Mouse (Mus musculus): ENCODE results near the gene Csnk1g2. TPM values are rescaled to one million over a fixed set of nuclear protein-coding genes. Genes with fewer than 3 reads are reported as not detected.

Gene Csnk1g2
- total RNA-seq (2021), result 100 to 1,000 TPM; 137 to 141 TPM

DNA sequence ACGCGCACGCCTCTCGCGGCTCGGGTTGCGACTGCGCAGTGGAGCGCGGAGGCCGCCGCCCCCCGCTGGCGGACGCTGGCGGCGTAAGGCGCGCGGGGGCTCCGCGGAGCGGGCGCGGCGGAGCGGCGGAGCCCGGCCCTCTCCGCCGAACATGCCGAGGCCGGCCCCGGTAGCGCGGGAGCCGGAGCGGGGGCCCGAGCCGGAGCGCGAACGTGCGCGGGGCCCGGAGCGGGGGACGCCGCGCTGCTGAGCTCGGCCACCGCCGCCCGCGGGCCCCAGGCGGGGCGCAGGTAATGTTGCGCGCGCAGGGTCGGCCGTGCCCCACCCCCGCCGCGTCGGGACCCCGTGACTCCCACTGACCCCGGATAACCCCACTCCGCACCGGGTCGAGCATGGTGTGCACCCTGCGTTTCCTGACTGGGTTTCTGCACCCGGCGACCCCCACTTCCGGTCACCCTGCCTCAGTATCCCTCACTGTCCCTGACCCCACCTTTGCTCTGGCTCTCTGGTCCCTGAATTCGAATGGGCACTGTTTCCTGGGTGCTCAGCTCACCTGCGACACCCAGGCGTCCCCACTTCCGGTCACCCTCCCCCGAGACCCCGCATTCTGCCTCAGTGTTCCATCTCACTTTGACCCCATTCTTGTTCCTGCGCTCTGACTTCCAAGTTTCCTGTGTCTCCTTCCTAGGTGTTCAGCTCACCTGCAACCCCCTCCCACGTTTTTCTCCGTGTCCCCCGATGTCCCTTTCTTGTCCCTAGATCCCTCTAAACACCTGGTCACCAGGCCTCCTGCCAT is at the start of gene Csnk1g2:
TSS of gene Csnk1g2 (plus strand) at position 178 of the 796 bp plus-strand sequence.
- intact Hi-C loops (cut with DNase I), result loop anchor here (2.0 kb wide), 1 partner anchor 44 kb away; no protein-coding TSS in a partner anchor
- DNase-seq, result peak; percentile 41 to 78

DNA sequence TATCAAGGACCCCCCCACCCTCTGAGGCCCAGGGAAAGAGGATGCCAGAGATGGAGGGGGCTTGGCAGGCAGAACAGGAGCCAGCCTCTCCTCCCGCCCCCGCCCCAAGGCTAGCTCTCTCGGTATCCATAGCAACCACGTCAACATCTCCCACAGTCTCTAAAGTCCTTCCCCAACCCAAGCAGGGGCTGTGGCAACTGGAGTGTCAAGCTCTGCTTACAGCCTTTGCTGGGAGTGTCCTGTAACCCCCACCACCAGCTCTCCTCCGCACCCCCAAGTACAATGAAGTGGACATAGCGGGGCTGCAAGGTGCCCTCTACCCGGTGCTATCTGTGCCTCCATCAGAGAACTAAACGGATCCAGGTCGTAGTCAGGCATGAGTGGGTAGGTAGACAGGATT is 48.7 kb upstream of the Csnk1g2 start:
- intact Hi-C loops (cut with DNase I), result no loop called here
- no peak for DNase-seq

DNA sequence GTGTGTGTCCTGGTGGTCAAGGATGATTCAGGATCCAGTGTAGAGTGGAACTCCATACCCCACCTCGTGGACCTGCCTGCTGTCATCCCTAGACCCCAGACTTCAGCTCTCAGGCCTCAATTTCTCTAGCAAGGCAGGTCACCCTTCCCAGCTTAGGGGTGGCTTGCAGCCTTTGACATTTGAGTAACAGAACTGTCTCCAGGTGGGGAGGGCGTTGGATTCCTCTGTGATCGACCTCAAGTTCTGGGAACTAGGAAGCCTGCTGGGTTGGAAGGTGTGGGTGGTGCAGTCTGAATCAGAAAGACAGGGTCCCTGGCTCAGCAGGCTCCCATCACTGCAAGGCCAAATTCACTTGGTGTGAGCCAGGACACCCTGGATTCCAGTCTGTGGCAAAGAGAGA is 47.7 kb upstream of the Csnk1g2 start:
- DNase-seq, result no peak
- intact Hi-C loops (cut with DNase I), result no loop called here

DNA sequence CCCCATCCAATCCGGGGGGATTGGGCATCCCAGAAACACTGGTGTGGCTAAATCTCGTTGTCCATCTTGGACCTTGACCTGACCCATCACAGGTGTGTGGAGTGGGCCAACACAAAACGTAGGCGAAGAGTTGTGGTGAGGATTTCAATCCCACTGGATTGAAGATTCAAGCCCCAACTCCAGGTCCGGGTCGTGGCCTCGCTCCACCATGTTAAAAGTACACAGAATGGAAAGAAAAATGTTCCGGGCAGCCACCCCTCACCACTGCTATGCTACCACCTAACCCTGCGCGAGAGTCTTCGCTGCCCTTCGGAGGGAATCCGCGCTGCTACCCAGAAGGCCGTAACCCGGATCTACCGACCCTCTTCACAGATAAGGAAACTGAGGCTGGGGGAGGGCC is 46.7 kb upstream of the Csnk1g2 start:
- intact Hi-C loops (cut with DNase I), result no loop called here
- no peak for DNase-seq

DNA sequence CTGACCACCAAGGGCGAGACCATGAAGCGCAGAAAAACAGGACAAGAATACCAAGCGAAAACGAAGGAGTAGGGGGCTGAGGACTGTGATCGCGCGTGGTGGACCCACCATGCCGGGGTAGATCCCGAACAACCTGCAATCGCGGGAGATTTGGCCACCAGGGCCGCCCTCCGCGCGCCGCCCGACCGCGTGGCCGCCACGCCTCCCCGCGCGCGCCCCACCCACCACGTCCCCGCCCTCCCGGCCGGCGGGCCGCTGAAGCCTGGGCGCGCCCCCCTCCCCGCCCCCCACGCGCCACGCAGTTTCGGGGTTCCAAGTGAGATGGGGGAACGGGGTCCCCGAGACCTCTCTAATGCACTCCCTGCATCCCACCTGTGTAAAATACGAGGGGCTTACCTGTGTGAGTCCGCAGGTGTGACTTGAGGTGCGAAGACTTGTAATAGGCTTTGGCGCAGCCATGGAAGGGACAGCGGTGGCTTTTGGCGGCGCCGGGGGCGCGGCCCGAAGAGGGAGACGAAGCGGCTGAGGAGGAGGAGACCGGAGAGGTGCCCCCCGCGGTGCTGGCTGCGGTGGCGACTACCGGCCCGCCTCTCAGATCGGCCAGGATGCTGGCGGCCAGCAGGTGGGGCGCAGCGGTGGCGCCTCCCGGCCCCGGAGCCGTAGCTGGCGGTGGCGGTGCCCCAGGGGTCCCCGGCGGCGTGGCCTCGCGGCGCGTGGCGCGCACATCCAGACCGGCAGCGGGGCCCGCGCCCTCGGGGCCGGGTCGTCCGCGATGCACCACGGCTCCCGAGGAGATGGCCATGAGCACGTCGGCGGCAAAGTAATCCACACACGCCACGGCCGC is 46.1 kb upstream of the Csnk1g2 start:
- intact Hi-C loops (cut with DNase I), result no loop called here
- peak; percentile 46 to 64 for DNase-seq

DNA sequence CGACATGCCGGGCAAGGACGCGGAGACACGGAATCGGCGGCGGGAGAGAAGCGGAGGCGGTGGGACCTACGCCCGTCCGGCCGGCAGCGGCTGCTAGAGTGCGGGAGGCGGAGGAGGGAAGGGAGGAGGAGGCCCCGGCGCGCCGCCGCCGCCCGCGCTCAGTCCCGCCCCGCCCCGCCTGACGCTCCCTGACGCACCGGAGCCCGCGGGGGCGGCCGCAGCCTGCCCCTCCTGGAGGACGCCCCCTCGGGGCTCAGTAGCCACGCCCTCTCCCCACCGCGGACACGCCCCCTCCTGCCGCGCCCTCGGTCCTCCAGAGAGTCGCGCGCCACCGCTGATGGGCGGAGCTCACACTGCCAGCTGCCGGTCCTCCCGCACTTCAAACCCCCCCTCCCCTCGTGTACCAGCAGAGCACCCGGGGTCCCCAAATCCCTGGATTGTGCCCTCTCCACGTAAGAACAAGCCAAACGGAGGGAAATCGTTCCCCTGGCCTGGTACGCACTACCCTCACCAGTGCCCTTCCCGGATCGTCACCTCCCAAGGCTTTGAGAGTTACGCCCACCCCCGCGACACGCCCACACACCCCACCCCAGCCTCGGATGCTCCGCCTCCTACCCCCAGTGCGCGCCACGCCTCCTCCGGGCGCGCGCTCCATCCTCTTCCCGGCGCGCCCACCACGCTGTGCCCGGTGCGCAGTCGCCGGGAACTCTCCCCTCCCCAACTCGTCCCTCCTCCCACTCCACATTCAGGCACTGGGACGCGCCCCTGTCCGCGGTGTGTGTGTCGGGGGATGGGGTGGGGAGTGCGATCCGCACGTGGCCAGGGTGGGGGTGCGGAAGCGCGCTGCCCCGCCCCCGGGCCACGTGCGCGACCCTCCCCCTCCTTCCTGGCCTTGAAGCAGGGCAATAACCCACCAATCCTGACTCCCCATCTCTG is 45.2 kb upstream of the Csnk1g2 start, which contains the start of gene Klf16:
TSS of gene Klf16 (minus strand) at position 127 of the 936 bp plus-strand sequence.
- intact Hi-C loops (cut with DNase I), result loop anchor here (2.0 kb wide), 3 partner anchors 33 to 77 kb away; partner anchors contain the start of gene Csnk1g2
- DNase-seq, result peak; percentile 98

DNA sequence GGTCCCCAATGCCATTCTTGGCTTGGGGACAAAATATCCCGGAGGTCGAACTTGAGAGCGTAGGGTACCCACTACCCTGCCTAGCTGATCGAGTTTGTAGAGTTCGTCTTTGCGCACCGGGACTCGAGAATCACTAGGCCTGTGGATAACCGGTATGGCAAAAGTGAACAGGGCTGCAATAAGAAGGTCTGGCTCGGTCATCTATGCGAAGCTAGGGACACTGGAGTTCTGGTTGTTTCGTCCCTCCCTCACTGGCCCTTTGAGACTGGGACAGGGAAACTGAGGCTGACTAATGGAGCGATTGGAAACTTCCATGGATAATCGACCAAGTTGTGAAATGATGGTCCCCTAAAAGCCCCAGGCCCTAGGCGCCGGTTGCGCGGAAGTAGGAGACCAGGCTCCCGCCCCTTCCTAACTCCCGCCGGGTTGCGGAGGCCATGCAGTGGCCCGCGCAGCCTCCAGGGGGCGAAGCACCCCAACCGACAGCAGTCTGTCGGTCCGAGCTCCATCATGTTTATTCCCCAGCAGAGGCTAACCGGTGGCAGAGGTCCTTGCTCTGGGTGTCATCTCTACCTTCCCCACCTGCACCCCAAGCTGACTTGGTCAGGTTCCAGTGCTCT is 44.4 kb upstream of the Csnk1g2 start:
- intact Hi-C loops (cut with DNase I), result loop anchor here (2.0 kb wide), 3 partner anchors 33 to 77 kb away; partner anchors contain the start of gene Csnk1g2
- peak; percentile 89 to 92 for DNase-seq

DNA sequence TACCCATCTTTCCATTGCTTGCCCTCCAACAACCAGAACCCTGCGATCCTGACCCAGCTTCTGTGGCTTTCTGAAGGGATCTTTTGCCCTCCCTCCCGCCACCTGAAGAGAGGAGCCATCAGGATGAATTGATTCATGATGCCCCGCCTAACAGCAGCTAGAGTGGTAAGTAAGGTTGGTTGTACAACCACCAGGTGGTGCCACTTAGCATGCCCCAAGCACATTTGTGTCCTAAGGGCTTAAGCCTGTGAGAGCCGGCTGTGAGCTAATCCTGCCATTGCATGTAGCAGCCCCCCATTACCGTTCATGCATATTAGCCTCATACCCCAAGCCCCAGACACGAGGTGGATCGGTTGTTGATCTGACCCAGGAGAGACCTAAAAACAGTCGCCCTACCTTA is 43.7 kb upstream of the Csnk1g2 start:
- intact Hi-C loops (cut with DNase I), result loop anchor here (2.0 kb wide), 3 partner anchors 32 to 76 kb away; partner anchors contain the start of gene Csnk1g2
- peak; percentile 73 for DNase-seq

DNA sequence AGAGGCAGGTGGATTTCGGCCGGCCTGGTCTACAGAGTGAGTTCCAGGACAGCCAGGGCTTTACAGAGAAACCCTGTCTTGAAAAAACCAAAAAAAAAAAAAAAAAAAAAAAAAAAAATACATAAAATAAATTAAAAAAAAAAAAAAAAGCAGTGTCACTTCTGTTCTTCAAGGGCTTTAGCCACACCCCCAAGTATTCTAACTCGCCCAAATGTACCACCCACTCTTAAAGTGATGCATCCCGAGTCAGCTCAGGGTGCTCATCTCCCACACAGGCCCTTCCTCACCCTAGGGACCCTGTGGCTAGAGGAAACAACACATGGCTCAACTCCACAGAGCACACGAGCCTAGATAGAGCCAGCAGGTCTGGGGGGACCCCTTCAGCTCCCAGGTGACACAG is 39.6 kb upstream of the Csnk1g2 start:
- intact Hi-C loops (cut with DNase I), result no loop called here
- DNase-seq, result no peak

DNA sequence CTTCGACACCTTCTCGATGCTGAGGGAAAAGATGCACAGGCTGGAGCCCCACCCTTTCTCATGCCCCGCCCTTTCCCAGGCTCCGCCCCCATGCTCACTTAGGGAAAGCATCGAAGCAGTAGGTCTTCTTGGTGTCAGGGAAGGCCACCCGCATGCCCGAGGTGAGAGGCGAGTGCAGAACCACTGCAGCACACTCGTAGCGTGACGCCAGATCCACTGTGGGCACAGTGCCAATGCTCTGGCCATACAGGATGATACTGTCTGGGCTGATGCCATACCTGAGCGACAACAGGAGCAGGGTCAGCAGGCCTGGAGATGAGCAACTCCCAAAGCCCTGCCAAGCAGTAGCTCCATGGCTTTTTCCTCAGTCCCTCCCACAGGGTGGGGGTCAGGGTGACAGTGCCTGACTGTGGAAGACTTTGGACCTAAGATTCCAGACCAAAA is 38.6 kb upstream of the Csnk1g2 start:
- peak in 1 of 2 experiments; percentile 41 for DNase-seq
- intact Hi-C loops (cut with DNase I), result no loop called here

DNA sequence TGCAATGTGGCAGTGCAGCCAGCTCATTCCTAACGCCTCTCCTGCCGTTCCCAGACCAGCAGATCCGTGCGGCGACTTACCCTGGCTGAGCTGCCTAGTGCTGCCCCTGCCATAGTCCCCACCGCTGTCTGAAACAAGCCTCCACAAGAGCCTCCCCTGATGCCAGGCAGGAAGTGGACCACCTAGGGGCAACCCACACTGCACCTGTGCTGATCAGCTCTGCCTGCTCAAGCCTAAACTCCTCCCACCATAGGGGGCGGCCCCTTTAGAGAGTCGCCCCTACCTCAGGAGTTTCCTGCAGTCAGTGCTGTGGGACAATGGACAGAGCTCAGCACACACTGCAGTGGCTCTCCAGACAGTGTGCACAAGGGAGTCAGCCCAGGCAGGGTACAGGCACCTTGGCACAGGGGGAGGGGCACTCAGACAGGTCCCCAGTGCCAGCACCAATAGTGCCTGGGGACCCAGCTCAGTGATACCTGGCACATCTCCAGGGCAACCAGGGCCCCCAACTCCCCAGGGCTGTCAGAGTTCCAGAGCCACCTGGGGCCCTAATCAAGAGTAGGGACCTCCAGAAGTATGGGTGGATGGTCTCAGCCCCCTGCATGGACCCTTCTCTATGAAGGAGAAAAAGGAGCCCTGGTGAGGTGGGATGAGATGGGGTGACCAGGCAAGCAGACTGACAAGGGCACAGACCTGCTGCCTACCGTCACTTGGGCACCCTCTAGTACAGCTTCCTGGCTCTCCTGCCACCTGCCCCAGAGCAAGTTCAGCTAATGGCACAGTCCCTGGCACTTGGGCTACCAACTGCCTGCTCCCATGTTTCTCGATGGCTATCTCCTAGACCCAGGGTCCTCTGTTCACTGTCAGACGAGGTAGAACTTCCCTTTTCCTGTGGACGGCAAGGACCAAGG is 37.7 kb upstream of the Csnk1g2 start:
- intact Hi-C loops (cut with DNase I), result no loop called here
- no peak for DNase-seq

DNA sequence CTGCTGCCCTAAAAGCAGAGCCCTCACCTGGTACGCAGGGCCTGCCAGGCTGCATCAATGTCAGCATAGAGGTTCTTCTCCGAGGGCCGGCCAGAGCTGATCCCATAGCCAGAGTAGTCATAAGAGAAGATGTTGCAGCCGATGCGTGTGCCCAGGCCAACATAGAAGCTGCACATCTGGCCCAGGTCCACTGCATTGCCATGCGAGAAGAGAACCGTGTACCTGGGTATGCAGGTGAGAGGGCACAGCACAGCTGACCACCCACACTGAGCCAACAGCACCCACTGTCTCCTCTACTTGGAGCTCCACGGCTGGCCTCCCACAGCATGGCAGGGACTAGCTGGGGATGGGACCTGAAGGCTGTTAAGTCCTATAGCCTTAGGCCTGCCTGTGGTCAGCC is 37.1 kb upstream of the Csnk1g2 start:
- intact Hi-C loops (cut with DNase I), result no loop called here
- no peak for DNase-seq

DNA sequence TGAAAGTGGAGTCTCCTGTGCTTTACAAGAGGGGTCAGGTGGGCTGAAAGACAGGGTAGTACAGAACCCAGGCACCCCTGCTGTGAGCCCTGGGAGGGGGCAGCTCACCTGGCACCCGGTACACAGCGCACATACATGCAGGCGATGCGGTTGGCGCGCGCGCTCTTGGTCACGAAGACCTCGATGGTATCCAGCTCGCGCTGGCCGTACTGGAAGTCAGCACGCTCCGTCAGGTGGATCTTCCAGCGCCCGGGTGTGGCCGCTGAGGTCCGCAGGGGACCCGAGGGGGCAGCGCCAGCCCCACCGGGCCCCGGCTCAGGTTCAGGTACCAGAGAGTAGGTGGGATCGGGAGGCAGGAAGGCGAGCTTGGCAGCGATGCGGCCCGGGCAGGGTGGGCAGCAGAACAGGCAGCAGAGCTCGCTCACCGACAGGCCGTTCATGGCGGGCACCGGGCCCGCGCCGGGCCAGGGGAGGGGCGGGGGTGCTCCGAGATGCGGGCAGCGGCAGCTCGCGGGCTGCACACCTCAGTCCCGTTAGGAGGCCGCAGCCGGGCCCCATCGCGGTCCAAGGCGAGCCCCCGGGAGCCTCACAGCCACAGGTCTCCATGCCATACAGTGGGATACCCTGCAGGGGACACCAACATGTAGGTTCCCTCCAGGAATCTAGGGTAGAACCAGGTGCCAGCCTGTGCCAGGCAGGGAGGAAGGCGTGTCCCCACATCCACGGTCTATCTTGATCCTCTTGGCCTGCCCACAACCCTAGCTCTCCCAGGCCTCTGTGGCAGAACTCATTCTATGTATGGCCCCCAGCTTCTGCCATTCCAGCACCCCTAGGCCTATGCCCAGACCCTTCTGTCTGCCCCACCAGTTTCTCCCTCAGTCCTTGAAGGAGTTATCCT is 36.0 kb upstream of the Csnk1g2 start:
- intact Hi-C loops (cut with DNase I), result no loop called here
- no peak for DNase-seq

DNA sequence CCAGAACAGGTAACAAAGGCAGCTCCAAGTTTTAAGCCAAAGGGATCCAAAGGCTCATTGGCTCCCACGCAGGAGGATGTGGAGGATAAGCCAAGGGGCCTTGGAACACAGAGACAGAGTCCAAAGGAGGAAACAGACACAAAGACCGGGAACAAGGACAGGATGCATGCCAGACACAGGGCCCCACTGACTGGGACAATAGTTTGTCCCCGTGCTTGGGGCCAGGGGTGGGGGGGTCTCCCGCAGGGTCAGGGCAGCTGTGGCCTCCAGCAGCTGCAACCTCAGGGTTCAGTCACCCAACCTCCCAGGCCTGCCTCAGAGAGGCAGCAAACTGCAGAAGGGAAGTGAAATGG is 35.4 kb upstream of the Csnk1g2 start:
- DNase-seq, result peak; percentile 68 to 73
- intact Hi-C loops (cut with DNase I), result no loop called here

DNA sequence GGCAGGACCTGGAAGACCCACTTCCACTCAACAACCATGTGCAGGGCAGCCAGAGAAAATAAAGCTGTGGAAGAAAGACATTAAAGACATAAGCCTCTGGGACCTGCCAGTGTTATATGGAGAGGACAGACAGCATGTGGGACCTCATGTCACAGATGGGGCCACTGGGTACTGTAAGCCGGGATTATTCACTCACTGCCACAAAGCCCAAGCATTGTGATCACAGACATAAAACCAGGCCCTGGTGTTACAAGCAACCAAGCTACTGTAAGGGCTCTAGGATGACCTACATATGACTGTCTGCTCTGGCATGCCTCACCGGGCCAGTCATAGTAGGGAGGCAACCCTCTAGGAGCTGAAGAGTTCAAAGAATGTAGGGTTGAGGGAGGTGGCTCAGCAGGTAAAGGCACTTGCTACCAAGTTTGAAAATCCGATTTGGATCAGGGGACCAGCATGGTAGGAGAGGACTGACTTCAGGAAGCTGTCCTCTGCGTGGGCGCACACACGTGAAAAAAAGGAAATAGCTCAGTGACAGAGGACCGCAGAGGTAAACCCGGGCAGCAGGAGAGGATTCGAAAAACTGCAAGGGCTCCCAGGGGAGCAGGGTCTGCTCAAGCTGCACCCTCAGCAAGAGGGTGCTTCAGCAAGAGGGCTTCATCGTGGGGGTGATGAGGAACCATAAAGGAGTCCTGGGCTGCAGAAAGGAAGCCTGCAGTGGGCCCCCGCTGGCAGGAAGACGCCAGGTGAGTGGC is 33.3 kb upstream of the Csnk1g2 start:
- DNase-seq, result no peak
- intact Hi-C loops (cut with DNase I), result no loop called here

DNA sequence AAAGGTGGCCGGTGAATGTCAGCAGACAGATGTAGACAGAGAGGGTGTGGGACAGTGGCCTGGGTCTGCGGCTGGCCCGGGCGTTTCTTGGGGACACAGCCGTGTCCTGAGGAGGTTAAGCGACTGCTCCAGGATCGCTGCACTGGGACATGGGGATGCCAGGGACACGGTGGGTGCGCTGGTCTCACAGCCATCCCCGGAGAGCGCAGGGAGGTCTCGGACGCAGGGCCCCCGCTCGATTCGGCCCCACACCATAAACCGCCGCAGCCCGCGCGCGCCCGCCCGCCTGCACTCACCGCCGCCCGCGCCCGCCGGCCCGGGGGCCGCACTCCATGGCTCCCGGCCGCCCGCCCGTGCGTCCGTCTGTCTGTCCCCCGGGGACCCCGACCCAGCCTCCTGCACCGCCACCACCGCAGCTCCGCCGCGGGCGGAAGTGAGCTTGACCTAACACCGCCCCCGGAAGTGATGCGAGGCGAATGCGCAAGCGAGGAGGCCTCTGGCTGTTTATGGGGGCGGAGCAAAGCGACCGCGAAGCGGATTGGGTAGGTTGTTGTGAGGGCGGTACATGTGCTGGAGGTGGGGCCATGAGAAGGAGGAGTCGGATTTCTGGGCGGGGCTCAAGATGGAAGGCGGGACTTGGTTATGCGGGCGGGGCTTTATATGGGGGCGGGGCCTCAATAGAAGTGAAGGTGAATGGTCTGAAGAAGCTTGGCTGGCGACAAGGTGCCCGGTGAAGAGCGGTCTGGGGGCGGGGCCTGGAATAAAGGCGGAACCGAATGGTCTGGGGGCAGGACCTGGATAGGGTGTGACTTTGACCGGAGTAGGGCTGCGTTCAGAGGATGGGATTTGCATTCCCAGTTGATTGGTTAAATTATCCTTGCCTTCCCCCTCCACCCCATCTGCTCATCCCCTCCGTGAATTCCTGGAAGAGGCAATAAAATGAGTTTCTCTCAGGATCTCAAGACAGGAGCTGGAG is 32.5 kb upstream of the Csnk1g2 start, which contains the start of gene Abhd17a:
TSS of gene Abhd17a (minus strand) at position 463 of the 976 bp plus-strand sequence.
- intact Hi-C loops (cut with DNase I), result no loop called here
- DNase-seq, result peak; percentile 97 to 98
